Comparison of ENCODE assay signal across 8 mouse cellular contexts in genomic region chr2:173659926-173660684, GRCm38 (mm10). TPM values are rescaled to one million over a fixed set of nuclear protein-coding genes. Genes with fewer than 3 reads are reported as not detected.
DNase-seq lines count a peak whose midpoint lies in the region; ATAC-seq and TF ChIP-seq lines count a peak whose summit lies in the region.

No protein-coding gene starts in this region.

- no peak for TF ChIP-seq POLR2A in cortical plate, adult 2 months (IDR thresholded peaks at IDR 0.05; ENCODE audit: extremely low read depth, insufficient read depth, low read length)

- no peak; the same call in 1 of the 2 replicates for ATAC-seq in hindbrain, embryonic 16.5 days
- peak; percentile 41; the same call in 1 of the 2 replicates for ATAC-seq in midbrain, embryonic 12.5 days (ENCODE audit: low FRiP score, low read depth)
- no peak for ATAC-seq in megakaryocyte-erythroid progenitor cell, adult 5-6 weeks (replicated peaks; ENCODE audit: low FRiP score, low TSS enrichment, poor library complexity, severe bottlenecking)

- WGBS in hindbrain, embryonic 16.5 days: under 1% methylated on average over 42 of the region's 52 CpGs
- WGBS in midbrain, embryonic 12.5 days: 1% methylated on average over 36 of the region's 52 CpGs

- H3K9me3 ChIP-seq in hindbrain, embryonic 16.5 days (ENCODE audit: control insufficient read depth, low read length): no peaks in the 10 kb centered on the region
- no peaks in the 10 kb centered on the region for H3K9me3 ChIP-seq in midbrain, embryonic 12.5 days

- TF ChIP-seq CTCF in cortical plate, adult 2 months (IDR thresholded peaks at IDR 0.05; ENCODE audit: extremely low read depth, insufficient read depth, low read length): no peak

- intact Hi-C loops in gastrocnemius, postnatal 14 days (cut with DNase I; ENCODE audit: low total_unique reads): no loop called here

- peak overlapping the region; percentile 97 for H3K4me2 ChIP-seq in hindbrain, embryonic 16.5 days (ENCODE audit: low read length)
- H3K4me2 ChIP-seq in midbrain, embryonic 12.5 days (replicated peaks): peak overlapping the region; percentile 87

- H3K9ac ChIP-seq in hindbrain, embryonic 16.5 days (ENCODE audit: low read depth, low read length): peak overlapping the region; percentile 93
- peak overlapping the region; percentile 85 for H3K9ac ChIP-seq in midbrain, embryonic 12.5 days (replicated peaks)

- peak overlapping the region; percentile 43 for H3K4me3 ChIP-seq in cortical plate, adult 2 months (ENCODE audit: insufficient read depth, low read length)
- peak overlapping the region; percentile 95 for H3K4me3 ChIP-seq in hindbrain, embryonic 16.5 days (ENCODE audit: low read length)
- peak overlapping the region; percentile 84 for H3K4me3 ChIP-seq in midbrain, embryonic 12.5 days

- DNase-seq in gastrocnemius, postnatal 14 days: peak; percentile 24
- no peak for DNase-seq in gastrocnemius, postnatal 4 days (ENCODE audit: low spot score in 2 of 2)
- peak; percentile 33 for DNase-seq in 416B (ENCODE audit: low read depth)
- no peak for DNase-seq in right cerebral cortex, adult 2 months (ENCODE audit: low spot score in 2 of 2)

- H3K36me3 ChIP-seq in hindbrain, embryonic 16.5 days (ENCODE audit: control insufficient read depth, insufficient read depth, low read length): peaks cover 4% of the 10 kb centered on the region; the same call in 1 of the 2 replicates
- peaks cover 29% of the 10 kb centered on the region for H3K36me3 ChIP-seq in midbrain, embryonic 12.5 days

- H3K27ac ChIP-seq in cortical plate, adult 2 months (ENCODE audit: insufficient read depth, low read length): no peak overlapping the region
- peak overlapping the region; percentile 49; the same call in 1 of the 2 replicates for H3K27ac ChIP-seq in hindbrain, embryonic 16.5 days (ENCODE audit: low read depth, low read length)
- H3K27ac ChIP-seq in midbrain, embryonic 12.5 days (replicated peaks): 0 out of 2 replicates have a peak overlapping the region, but pooled peaks have one; percentile 32

- H3K4me1 ChIP-seq in cortical plate, adult 2 months (ENCODE audit: control insufficient read depth, insufficient read depth, low read length): no peaks in the 10 kb centered on the region; the same call in 1 of the 2 replicates
- H3K4me1 ChIP-seq in hindbrain, embryonic 16.5 days (ENCODE audit: control insufficient read depth, insufficient read depth, low read depth, low read length): peaks cover 14% of the 10 kb centered on the region
- peaks cover 34% of the 10 kb centered on the region for H3K4me1 ChIP-seq in midbrain, embryonic 12.5 days

- H3K27me3 ChIP-seq in hindbrain, embryonic 16.5 days (replicated peaks; ENCODE audit: control insufficient read depth, insufficient read depth, low read length): no peaks in the 10 kb centered on the region
- H3K27me3 ChIP-seq in midbrain, embryonic 12.5 days: no peaks in the 10 kb centered on the region

RNA-seq across cellular contexts. Expression of gene Rab22a, which starts 0.5 kb away (rescaled TPM):
- 10 to 100 TPM; 21.5 to 22.5 TPM for total RNA-seq in gastrocnemius, postnatal 14 days (2021)
- 10 to 100 TPM; 32.8 to 37.0 TPM for total RNA-seq in gastrocnemius, postnatal 4 days (2021)
- polyA plus RNA-seq in cortical plate, adult 2 months (2012; rRNA removed): 16.7 and 17.1 TPM in 2 replicates
- 32.5 and 35.0 TPM in 2 replicates for polyA plus RNA-seq in hindbrain, embryonic 16.5 days (2015; fragmentation: Nextera tagmentation; extraction: Ambion mirVana)
- 41.4 and 42.5 TPM in 2 replicates for polyA plus RNA-seq in midbrain, embryonic 12.5 days (2016; fragmentation: Nextera tagmentation; extraction: Ambion mirVana)
- total RNA-seq in megakaryocyte-erythroid progenitor cell, adult 5-6 weeks (2014; fragmentation: Nextera tagmentation): 18.1 and 20.7 TPM in 2 replicates
- total RNA-seq in megakaryocyte-erythroid progenitor cell, adult 5-6 weeks (2017): 13.3 and 16.8 TPM in 2 replicates

RNA-seq across cellular contexts. Expression of gene 1700010B08Rik, which starts 59.1 kb away (rescaled TPM):
- not detected for total RNA-seq in gastrocnemius, postnatal 14 days (2021)
- total RNA-seq in gastrocnemius, postnatal 4 days (2021): not detected
- not detected in 2 replicates for polyA plus RNA-seq in cortical plate, adult 2 months (2012; rRNA removed)
- not detected in 2 replicates for polyA plus RNA-seq in hindbrain, embryonic 16.5 days (2015; fragmentation: Nextera tagmentation; extraction: Ambion mirVana)
- polyA plus RNA-seq in midbrain, embryonic 12.5 days (2016; fragmentation: Nextera tagmentation; extraction: Ambion mirVana): not detected in 2 replicates
- total RNA-seq in megakaryocyte-erythroid progenitor cell, adult 5-6 weeks (2014; fragmentation: Nextera tagmentation): not detected in 2 replicates
- 0.38 TPM in 1 of 2 replicates, not detected in the other for total RNA-seq in megakaryocyte-erythroid progenitor cell, adult 5-6 weeks (2017)

Comparison
In these comparisons a context has a peak if more than half of its experiments do, and no peak if none do; other contexts are left out.
1. DNase-seq: peak in gastrocnemius, postnatal 14 days (single experiment) and 416B (single experiment); none in gastrocnemius, postnatal 4 days (0 of 2) and right cerebral cortex, adult 2 months (0 of 2).
2. H3K4me3 ChIP-seq: peak in every context shown above with its lines; median percentile 95 in hindbrain, embryonic 16.5 days; 84 in midbrain, embryonic 12.5 days; 43 in cortical plate, adult 2 months.